Mouse (Mus musculus): ENCODE results near the gene Ints1.

Gene Ints1

DNA sequence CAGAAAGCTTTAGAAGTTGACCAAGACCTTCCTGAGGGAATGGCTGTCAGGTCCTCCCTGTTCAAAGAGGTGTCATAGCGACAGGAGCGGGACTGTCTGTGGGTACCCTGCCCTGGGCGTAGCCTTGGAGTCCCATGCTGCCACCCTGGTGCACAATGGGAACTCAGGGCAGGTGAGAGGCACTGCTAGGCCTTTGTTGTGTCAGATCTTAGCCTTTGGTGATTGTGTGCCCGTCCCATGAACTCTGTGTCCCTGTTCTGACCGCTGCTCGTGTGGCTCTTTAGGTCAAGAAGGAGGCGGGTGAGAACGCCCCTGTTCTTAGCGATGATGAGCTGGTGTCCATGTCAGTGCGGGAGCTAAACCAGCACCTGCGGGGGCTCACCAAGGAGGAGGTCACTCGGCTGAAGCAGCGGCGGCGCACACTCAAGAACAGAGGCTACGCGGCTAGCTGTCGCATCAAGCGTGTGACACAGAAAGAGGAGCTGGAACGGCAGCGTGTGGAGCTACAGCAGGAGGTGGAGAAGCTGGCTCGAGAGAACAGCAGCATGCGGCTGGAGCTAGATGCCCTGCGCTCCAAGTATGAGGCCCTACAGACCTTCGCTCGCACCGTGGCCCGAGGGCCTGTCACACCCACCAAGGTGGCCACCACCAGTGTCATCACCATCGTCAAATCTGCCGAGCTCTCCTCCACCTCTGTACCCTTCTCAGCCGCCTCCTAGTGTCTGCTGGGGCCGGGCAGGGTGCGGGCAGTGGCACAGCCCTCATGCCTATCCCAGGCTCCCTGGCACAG lies 24.5 kb upstream of the Ints1 start:
- no peak for DNase-seq (ENCODE audit: low spot score)

DNA sequence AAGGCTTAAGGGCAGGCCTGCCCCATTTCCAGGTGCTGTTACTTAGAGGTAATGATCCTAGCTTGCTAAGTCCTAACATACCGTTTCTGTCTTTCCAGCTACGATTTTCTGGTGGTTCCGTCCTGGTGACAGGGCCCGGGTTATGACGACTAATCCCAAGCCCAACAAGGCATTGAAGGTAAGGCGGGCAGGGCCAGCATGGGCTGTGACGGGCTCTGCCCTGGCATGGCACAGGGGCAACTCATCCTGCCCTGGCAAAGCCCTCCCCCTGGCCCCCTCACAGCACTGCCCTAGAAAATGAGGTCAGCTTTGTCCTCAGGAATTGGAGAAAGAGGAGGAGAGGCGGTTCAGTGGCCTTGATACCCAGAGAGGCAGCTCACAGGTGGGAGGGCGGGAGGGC lies 23.6 kb upstream of the Ints1 start:
- DNase-seq (ENCODE audit: low spot score), result no peak

- DNase-seq (ENCODE audit: low spot score), result no peak
Measured at GRCm38 (mm10) chr5:139798168-139798900, 22.9 kb upstream of the Ints1 start.

DNA sequence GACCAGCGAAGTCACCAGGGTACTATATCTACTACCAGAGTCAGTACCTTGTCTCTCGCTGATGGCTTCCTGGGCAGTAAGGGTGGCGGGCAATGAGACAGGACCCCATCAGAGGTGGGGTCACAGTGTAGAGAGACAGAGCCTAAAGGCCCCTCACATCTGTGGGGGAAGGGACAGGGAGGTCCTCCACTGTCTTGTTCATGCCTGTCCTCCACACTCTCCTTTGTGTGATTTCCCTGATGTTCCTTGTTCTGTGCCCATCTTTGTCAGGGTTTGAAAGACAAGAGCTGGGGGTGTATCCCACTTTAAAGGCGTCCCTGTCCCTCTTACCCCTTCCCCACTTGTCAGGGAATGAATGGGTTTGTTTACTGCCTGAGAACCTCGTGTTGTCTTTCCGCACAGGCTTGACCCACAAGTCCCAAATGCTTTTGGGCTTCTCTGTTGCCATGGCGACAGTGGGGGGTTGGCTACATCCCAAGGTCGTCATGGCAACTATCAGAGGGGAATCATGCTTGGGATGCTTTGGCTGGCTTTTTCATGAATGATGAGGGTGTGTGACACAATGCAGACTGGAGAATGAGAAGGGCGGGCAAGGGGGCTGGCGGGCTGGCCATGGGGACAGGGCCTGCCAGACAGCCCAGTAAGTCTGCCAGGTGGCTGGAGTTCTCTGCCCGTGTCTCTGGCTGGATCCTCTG lies 22.1 kb upstream of the Ints1 start:
- DNase-seq (ENCODE audit: low spot score), result no peak

DNA sequence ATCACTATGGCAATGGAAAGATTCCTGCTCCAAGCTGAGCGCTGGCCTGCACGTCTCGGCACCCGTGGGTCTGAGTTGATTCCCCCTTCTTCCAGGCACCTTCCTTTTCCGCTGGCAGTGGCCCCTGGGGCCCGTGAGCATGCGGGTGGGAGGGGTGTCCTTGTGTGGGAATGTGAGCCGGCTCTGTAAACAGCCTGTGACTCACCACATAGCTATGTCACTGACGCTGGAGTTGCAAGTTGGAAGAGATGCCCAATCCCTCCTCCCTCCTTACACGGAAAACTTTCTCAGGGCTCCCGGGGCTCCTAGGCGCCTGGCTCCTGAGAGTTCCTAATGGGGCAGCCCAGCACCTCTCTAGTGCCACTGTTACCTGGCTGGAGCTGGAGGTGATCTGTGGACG lies 21.4 kb upstream of the Ints1 start:
- no peak for DNase-seq (ENCODE audit: low spot score)

DNA sequence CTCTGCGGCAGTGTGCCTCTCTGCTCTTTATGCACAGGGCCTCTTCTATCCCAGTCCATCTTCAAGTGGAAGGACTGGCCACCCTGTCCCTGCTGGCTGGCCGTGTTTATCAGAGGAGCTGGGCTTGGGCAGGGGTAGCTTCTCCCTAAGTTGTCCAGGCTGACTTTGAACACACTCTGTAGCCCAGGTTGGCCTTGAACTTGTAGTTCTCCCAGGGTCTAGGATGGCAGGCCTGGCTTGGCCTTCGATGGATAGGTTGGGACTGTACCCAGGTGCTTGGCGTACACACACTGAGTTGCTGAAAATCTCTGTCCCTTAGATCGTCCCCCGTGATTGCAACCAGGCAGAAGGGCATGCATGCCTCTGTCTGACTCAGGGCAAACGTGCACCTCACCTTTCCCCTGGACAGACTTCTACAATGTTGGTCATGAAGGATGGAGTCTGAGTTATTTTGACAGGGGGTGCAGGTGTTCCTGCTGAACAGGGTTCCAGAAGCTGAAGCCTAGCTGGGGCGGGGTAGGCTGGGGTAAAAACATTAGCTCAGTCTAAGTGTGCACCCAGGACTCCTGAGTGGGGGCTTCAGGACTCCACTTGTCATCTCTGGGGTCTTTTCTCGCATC lies 20.6 kb upstream of the Ints1 start:
- DNase-seq (ENCODE audit: low spot score), result no peak

DNA sequence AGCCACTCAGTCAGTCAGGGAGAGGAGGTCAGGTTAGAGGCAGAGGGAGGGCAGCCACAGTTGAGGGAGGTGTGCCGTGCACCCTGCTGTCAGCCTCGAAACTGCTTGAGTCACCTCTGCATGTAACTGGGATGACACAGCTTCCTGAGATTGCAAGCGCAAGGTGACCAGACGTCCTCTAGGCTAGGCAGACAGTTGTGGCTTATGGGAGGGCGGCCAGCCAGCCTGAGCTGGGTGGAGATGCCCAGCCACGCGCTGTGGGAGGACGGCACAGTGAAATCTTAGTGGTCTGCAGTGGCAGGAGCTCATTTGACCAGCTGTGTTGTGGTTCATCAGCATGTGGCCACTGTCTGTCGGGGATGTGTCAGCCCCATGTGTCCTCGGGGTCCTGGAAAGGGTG lies 19.5 kb upstream of the Ints1 start:
- no peak for DNase-seq (ENCODE audit: low spot score)

DNA sequence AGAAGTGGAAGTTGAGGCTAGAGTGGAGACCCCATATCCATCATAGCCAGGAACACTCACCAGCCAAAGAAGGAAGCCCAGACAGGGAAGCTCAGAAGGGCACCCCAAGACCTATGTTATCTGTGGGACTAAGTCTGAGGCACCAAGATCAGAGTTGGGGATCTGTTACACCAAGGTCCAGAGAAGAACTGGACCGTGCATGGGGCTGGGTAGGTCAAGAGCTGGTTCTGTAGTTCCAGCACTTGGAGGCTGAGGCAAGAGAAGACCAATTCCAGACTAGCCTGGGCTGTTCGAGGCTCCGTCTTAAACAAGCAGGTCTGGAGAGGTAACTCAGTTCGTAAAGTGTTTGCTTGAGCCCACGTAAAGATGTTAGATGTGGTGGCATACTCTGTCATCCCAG lies 18.7 kb upstream of the Ints1 start:
- no peak for DNase-seq (ENCODE audit: low spot score)

DNA sequence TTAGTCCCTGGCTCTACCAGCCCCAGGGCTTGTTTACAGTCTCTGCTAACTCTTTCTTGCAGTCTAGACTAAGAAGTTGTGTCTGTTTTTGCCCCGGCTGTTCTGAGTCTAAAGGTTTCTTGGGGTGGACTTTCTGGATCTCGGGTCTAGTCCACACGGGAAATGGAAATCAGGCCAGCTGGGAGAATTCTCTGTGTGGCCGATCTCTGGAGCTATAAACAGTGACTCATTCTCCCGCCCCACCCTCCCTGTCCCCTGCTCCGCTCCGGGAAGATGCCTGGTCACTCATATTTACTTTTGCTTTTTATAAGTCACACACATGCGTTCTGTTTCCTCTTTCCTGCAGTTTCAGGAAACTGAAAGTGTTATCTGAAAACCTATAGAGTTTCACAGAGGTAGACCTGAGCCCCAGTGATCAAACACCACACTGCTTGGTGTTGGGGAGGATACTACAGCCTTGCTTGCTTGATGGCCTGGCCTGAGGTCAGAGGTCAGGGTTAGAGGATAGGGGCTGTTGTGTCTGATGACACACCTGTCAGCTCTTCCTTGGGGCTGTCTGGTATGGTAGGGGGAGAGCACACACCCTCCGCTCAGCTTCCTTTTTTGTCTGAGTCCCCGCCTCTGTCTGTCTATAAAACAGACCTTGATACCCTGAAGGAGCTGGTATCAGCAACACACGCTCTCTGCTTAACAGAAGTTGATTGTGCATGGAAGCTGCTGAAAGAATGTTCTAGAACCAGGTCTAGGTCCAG lies 18.0 kb upstream of the Ints1 start:
- no peak for DNase-seq (ENCODE audit: low spot score)

DNA sequence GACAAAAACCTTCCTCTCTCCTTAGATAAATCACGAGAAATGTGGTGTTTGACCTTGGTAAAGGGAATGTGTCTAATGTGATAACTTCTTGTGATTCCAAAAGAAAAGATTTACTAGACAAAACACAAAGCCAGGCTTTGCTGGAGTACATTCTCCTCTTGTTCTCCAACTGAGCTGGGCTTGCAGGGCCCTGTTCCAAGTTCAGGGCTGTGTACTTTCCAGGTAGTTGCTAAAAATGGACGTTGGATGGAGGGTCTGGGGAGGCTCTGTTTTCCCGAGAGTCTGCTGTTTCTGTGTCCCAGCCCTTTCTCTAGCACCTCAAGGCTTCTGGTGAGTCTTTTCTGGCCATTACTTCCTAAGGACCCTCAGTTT lies 17.5 kb upstream of the Ints1 start:
- DNase-seq (ENCODE audit: low spot score), result no peak

- DNase-seq (ENCODE audit: low spot score), result no peak
Measured at GRCm38 (mm10) chr5:139792159-139792775, 16.8 kb upstream of the Ints1 start.

DNA sequence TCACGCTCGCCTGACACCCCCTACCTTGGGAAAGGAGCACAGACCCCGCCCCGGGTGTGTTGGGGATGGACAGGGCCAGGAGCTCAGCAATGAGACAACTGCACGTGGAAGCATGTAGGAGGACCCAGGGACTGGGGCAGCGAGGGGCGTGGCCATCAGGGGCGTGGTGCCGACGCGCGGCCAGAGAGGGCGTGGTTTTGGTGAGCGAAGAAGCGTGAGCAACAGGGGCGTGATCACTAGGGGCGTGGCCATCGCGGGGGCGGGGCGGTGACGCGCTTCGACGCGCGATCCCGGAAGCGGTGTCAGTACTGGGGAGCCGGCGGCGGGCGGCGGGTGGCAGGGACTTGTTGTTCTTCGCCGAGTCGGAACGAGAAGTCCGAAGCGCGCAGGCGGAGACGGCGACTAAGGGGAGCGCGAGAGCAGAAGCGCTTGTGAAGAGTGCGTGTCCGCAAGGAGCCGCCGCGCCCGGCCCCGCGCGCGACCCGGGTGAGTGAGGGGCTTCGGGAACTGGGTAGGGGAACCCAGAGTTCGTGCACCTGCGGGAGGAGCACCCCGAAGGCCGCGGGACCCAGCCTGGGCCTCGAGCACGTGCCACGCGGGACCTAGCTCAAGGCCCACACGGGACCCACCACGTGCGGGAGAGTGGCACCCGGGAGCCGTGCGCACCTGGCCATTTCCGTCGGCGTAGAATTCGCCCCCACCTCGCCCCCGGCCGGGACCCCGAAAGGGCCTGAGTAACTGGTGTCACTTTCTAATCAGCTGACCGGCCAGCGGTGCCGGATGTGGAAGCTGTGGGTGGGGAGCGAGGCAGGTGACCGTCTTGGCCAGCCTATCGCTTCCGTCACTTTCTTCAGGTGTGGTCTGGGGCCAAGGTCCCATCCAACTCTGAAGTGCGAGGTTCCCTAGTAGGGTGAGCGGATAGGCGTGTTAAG lies 16.0 kb upstream of the Ints1 start, which contains the start of gene Mafk:
TSS of gene Mafk (plus strand) at position 287 of the 932 bp plus-strand sequence.
- peak; percentile 98 for DNase-seq (ENCODE audit: low spot score)

DNA sequence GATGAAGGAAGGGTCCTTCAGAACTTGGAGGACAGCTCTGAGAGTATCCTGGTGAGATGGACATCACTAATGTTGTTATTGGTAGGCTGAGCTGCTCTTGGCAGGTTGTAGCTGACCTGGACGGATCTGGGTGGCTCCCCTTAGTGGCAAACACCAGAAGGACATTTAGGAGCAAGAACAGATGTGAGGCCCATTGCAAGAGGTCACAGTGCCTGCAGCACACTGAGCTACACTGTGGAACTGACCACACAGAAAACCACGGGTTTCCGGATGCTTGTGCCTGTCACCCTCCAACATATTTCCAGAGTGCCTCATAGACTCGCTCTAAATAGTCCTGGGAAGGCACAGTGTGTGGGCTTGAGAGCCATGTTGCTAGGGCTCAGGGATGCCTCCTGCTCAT lies 14.0 kb upstream of the Ints1 start:
- DNase-seq (ENCODE audit: low spot score), result no peak

DNA sequence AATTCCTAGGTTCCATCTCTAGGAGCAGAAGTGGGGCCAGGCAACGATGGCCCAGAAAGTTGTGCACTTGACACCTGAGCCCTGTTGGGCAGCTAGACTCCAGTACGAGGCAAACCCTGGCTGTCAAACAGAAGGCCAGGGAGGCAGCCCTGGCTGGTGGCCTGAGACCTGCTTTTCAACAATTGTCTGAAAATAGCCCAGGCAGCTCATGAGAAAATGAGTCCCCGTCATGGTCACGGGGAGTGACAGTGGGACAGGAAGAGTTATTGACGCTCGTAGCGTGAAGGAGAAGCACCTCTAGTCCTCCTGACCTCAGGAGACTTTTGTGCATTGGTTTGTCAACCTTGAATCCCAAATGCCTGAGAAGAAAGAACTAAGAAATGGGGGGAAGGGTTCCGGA lies 5.9 kb upstream of the Ints1 start:
- no peak for DNase-seq (ENCODE audit: low spot score)

- DNase-seq (ENCODE audit: low spot score), result no peak
Measured at GRCm38 (mm10) chr5:139776966-139777365, 1.5 kb upstream of the Ints1 start.

GRCm38 (mm10) chr5:139768216-139768615 lies 7.3 kb downstream of the Ints1 start:
- no peak for DNase-seq (ENCODE audit: low spot score)

- no peak for DNase-seq (ENCODE audit: low spot score)
Measured at GRCm38 (mm10) chr5:139764296-139764695, 11.2 kb downstream of the Ints1 start.

- DNase-seq (ENCODE audit: low spot score), result no peak
Measured at GRCm38 (mm10) chr5:139758096-139758495, 17.4 kb downstream of the Ints1 start.

- DNase-seq (ENCODE audit: low spot score), result no peak
Measured at GRCm38 (mm10) chr5:139756586-139756985, 18.9 kb downstream of the Ints1 start.

- no peak for DNase-seq (ENCODE audit: low spot score)
Measured at GRCm38 (mm10) chr5:139756135-139756534, 19.3 kb downstream of the Ints1 start.

All from T-cell, adult 2 months (primary cell).